Mouse (Mus musculus) MEL (cell line): ENCODE data around the gene Jag2.

ENCODE experiments used
- BHLHE40 ChIP-seq: IDR thresholded peaks from 2 replicates; pipeline ENCODE4 v1.6.1; 2012; ENCODE audit warnings: low read depth, mild to moderate bottlenecking, inconsistent platforms, low read length, improper control_type of control experiment, borderline replicate concordance
- CTCF ChIP-seq, 3 experiments: IDR thresholded peaks in 2 of 3; conservative IDR thresholded peaks in 1 of 3; 2 replicates each; pipeline ENCODE4 v1.5.1; 2011 to 2012; ENCODE audit warnings: low read length in 3 of 3, low read depth in 2 of 3, mild to moderate bottlenecking in 2 of 3, improper control_type of control experiment in 1 of 3, inconsistent platforms in 1 of 3, mixed read lengths in 1 of 3, moderate library complexity in 1 of 3; ENCODE audit not compliant: control insufficient read depth in 1 of 3, insufficient read depth in 1 of 3, poor library complexity in 1 of 3, severe bottlenecking in 1 of 3
- HCFC1 ChIP-seq: IDR thresholded peaks from 2 replicates; pipeline ENCODE4 v1.6.1; 2012; ENCODE audit warnings: low read depth, mild to moderate bottlenecking, inconsistent platforms, low read length, improper control_type of control experiment, moderate library complexity
- POLR2A ChIP-seq, 2 experiments: IDR thresholded peaks; 2 replicates each; pipeline ENCODE4 v1.6.1; 2011 to 2012; ENCODE audit warnings: low read length in 2 of 2, mild to moderate bottlenecking in 2 of 2, control low read depth in 1 of 2, improper control_type of control experiment in 1 of 2, low read depth in 1 of 2, moderate library complexity in 1 of 2; ENCODE audit not compliant: control insufficient read depth in 1 of 2, insufficient read depth in 1 of 2, poor library complexity in 1 of 2
- POLR2AphosphoS5 ChIP-seq: IDR thresholded peaks from 2 replicates; pipeline ENCODE4 v1.6.1; 2012; ENCODE audit warnings: low read depth, borderline replicate concordance, mild to moderate bottlenecking, inconsistent platforms, low read length, moderate library complexity, mixed read lengths
- USF2 ChIP-seq, 2 experiments: IDR thresholded peaks; 2 replicates each; pipeline ENCODE4 v1.6.1; 2011 to 2012; ENCODE audit warnings: improper control_type of control experiment in 2 of 2, low read length in 2 of 2, borderline replicate concordance in 1 of 2, inconsistent platforms in 1 of 2, low read depth in 1 of 2, mild to moderate bottlenecking in 1 of 2; ENCODE audit not compliant: insufficient read depth in 1 of 2

DNA sequence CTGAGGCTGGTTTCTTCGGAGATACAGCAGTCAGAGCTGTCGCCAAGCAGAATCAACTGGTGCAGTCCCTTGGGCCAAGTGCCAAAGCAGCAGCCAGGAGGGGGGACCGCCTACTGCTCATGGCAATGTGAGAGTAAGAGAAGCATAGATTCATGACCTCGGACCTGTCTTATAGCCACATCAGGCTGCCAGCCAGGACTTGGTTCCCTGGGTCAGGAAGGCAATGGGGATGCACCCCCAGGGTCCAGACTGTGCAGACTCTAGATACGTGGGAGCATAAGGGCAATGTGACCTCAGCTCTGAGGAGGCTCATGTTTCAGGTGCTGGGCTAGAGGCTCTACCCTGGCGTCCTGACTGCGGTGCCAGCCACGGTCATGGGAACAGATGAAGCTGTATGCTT lies 25.6 kb downstream of the Jag2 start:
- TF ChIP-seq CTCF (IDR thresholded peaks at IDR 0.05 in 2 of 3, conservative IDR thresholded peaks at IDR 0.05 in 1 of 3; ENCODE audit: control insufficient read depth in 1 of 3, insufficient read depth in 1 of 3, low read depth in 2 of 3, low read length in 3 of 3, poor library complexity in 1 of 3, severe bottlenecking in 1 of 3), result no peak
- no peak for TF ChIP-seq USF2 (IDR thresholded peaks at IDR 0.05; ENCODE audit: borderline replicate concordance in 1 of 2, insufficient read depth in 1 of 2, low read depth in 1 of 2, low read length in 2 of 2)
- no peak for TF ChIP-seq POLR2AphosphoS5
- TF ChIP-seq HCFC1, result no peak
- no peak for TF ChIP-seq POLR2A (IDR thresholded peaks at IDR 0.05; ENCODE audit: control insufficient read depth in 1 of 2, insufficient read depth in 1 of 2, low read depth in 1 of 2, low read length in 2 of 2, poor library complexity in 1 of 2)
- TF ChIP-seq BHLHE40, result no peak
